Mouse (Mus musculus): ENCODE data around the gene Dnajc22.

The Dnajc22 gene

DNA sequence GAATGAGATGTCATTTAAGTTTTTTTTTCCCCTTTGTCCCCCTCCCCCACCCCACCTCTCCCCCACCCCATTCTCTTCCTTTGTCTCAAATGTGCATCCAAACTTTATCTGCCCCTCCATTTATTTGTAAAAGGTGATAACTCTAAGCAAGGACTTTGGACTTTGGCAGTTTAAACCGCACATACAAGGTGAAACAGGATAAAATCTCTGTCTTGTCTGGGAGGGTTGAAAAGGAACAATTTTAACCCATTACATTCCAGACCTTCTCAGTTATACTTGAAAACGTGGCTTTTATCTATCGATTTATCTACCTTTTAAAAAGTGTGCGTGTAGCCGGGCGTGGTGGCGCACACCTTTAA lies 22.1 kb downstream of the Dnajc22 start:
- no peak for DNase-seq (ENCODE audit: low read depth, low spot score)

- DNase-seq (ENCODE audit: low read depth, low spot score), result no peak
Observed at GRCm38 (mm10) chr15:99116539-99116938, 23.6 kb downstream of the Dnajc22 start.

DNA sequence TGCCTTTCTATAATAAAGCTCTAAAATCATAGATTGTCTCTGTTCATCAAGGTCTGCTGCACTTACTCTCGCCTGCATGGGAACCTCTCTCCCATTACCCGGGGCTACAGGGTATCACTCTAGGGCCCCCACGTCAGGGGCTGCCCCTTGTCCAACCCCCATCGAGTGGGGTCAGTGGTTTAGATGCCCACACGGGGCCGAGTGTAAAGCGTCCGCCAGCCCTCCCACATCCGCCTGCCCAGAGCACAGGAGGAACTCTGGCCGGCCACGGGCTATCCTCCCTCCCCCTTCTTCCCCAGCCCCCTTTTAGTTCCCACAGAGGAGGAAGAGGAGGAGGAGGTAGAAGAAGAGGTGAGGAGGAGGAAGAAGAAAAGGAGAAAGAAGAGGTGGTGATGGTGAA lies 27.8 kb downstream of the Dnajc22 start:
- DNase-seq (ENCODE audit: low read depth, low spot score), result no peak

DNA sequence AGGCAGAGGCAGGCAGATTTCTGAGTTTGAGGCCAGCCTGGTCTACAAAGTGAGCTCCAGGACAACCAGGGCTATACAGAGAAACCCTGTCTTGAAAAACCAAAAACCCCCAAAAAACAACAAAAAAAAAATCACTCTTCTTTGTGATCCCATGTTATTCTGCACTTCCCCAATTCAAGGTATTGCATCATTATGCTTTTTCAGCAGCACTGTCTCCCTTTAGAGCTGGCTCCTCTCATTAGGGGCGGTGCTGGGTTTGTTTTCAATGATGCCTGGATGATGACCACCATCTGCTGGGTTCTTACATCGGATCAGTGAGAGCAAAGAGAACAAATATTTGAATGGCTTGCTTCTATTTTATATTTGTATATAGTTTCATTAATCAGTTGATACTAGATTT lies 29.7 kb downstream of the Dnajc22 start:
- DNase-seq (ENCODE audit: low read depth, low spot score), result no peak

DNA sequence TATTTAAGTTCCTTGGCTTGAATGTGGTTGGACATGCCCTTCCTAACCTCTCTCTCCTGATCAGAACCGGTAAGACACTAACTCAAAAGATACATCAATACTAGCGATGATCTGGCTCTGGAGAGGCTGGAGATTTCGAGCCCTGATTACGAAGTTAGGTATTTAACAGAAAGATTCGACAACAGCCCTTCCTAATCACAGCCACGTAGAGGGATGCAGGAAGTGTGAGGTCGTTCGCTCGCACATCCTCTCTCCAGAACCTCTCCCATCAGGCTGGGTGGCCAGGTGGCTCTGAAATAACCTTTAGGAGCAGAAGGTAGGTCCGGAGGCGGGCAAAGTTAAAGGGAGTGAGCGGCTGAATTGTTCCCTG lies 32.7 kb downstream of the Dnajc22 start, which contains the start of gene Spats2:
Spats2 (plus strand) TSS at position 206 of the 370 bp plus-strand sequence.
- no peak for DNase-seq (ENCODE audit: low read depth, low spot score)

- DNase-seq (ENCODE audit: low read depth, low spot score), result peak; percentile 91
Observed at GRCm38 (mm10) chr15:99126081-99126815, 33.3 kb downstream of the Dnajc22 start.

- DNase-seq (ENCODE audit: low read depth, low spot score), result no peak
Observed at GRCm38 (mm10) chr15:99126816-99127365, 33.9 kb downstream of the Dnajc22 start.

DNA sequence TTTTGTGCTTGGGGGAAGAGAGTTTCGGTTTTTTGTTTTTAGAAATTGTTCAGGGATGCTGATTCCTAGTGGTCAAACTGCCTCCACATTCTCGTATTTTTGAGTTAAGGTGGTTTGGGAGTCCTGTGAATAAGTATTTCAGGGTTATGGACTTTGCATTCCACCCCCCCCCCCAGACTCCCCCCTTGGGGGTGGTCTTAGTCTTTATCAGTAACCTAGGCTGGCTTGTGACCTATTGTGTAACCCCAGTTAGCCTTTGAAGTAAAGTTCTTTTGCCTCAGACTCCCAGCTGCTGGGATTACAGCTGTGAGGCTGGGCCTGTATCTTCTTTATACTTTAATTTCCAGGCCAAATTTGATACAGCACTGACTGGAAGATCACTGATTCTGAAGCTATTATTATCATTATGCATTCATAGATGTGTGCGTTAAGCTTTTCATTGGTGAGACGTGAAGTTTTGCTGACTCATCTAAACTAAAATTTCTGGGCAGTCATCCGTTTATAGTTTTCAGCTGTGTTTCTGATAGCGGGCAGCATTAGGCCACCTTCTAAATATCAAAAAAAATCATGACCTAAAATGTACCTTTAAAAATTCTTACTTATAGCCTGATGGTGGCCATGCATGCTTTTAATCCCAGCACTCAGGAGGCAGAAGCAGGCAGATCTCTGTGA lies 35.0 kb downstream of the Dnajc22 start:
- no peak for DNase-seq (ENCODE audit: low read depth, low spot score)

- DNase-seq (ENCODE audit: low read depth, low spot score), result no peak
Observed at GRCm38 (mm10) chr15:99129441-99129840, 36.5 kb downstream of the Dnajc22 start.

- no peak for DNase-seq (ENCODE audit: low read depth, low spot score)
Observed at GRCm38 (mm10) chr15:99129956-99130910, 37.3 kb downstream of the Dnajc22 start.

GRCm38 (mm10) chr15:99138389-99138788 lies 45.4 kb downstream of the Dnajc22 start:
- DNase-seq (ENCODE audit: low read depth, low spot score), result no peak

GRCm38 (mm10) chr15:99139669-99140068 lies 46.7 kb downstream of the Dnajc22 start:
- no peak for DNase-seq (ENCODE audit: low read depth, low spot score)

- no peak for DNase-seq (ENCODE audit: low read depth, low spot score)
Observed at GRCm38 (mm10) chr15:99150516-99150915, 57.5 kb downstream of the Dnajc22 start.

GRCm38 (mm10) chr15:99151324-99151723 lies 58.4 kb downstream of the Dnajc22 start:
- DNase-seq (ENCODE audit: low read depth, low spot score), result no peak

GRCm38 (mm10) chr15:99153466-99153865 lies 60.5 kb downstream of the Dnajc22 start:
- no peak for DNase-seq (ENCODE audit: low read depth, low spot score)

Data from embryo, embryonic 11.5 days (tissue).